Mouse (Mus musculus) stomach, adult 2 months (tissue): Measurements from ENCODE around the gene Gng10. TPM values are rescaled to one million over a fixed set of nuclear protein-coding genes. Genes with fewer than 3 reads are reported as not detected.

ENCODE experiments used
- polyA plus RNA-seq: library from polyadenylated mRNA; depleted of rRNA; stranded (reverse); fragments of >200 nt; gene quantifications from 2 replicates; pipeline ENCODE4 v1.2.3, GENCODE M21; 2012; rRNA removed

The Gng10 gene
- polyA plus RNA-seq, result 10.4 and 11.7 TPM in 2 replicates

DNA sequence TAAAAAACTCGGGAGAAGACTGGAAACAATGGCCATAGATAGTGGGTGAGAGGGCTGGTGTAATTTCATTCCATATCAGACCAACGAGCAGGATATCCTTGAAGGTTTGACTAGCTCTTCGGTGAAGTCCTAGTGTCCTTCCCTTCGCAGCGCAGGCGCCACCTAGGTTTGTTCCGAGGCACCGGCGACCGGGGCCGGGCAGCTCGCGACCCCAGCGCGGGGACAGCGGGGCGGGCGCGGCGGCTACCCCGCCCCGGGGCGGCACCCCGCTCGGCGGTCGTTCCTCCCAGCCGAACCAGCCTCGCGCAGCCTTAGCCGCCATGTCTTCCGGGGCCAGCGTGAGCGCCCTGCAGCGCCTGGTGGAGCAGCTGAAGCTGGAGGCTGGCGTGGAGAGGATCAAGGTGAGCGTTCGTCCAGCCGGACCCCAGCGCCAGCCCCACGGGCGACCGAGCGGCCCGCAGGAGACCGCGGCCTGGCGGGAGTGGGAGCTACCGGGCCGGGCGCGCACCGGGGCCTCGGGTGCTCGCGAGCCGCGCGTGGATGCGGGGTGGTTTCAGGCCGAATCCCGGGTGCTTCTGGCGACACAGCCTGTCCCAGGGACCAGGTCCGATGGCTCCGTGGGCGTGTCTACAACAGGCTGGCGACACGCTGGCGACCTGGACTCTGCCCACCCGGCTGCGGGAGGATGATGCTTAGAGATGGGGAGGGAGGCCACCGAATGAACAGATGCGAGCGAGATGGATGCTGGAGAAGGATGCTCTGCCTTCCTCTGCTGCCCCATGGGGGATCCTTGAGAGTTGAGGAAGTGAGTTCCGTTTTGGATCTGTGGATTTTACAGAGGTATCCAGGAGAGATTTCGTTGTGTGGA, at the start of gene Gng10:
Gene Gng10, plus strand, starts transcription at position 171 of the 868 bp plus-strand sequence.

DNA sequence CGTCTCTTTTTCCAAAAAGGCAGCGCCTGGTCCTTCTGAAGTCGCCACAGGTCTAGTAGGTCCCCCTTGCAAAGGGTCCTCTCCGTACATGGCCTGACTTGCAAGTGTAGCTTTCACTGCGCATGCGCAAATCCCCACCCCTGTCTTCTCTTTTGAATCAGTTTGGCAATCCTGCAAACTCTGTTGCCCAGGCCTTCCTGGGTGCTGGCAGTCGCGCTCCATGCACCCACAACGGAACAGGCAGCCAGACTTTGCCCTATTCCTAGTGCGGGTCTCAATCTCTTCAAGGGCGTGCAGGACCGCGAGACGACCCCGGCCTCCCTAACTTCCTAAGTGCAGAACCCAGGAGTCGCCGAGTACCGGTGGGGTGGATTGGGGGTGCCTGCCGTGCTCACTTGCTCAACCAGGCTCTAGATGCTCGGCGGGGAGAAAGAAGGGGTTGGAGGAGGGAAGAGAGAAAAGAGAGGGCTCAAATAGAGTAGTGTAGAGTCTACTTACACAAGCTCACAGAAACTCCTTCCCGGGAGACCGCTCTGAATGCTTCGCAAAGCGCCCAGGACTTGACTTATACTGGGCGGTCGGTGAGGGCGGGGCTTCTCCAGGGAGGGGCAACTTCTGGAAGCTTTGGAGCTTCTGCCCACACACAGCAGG, 48.2 kb upstream of the Gng10 start, which contains the start of gene Ptgr1:
Gene Ptgr1, minus strand, starts transcription at position 580 of the 651 bp plus-strand sequence.

DNA sequence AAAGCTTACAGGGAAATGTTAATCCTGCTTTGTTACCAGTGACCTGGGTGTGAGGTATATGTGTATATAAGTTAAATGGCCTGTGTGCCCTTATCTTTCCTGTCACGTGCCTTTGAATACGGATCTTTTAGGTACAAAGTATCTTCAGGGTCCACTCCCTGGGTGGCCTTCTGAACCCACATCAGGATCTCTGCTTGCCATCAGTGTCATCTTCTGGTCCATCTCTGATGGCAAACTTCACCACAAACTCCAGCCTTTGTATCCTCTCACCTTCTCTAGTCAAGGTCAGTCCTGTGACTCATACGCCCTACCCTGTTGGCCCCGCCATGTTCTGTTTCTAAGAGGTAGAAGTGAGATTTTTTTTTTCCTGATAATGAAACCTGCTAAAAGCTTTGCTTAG, 40.1 kb upstream of the Gng10 start, which contains the start of gene Dnajc25:
Gene Dnajc25, plus strand, starts transcription at position 301 of the 400 bp plus-strand sequence.

DNA sequence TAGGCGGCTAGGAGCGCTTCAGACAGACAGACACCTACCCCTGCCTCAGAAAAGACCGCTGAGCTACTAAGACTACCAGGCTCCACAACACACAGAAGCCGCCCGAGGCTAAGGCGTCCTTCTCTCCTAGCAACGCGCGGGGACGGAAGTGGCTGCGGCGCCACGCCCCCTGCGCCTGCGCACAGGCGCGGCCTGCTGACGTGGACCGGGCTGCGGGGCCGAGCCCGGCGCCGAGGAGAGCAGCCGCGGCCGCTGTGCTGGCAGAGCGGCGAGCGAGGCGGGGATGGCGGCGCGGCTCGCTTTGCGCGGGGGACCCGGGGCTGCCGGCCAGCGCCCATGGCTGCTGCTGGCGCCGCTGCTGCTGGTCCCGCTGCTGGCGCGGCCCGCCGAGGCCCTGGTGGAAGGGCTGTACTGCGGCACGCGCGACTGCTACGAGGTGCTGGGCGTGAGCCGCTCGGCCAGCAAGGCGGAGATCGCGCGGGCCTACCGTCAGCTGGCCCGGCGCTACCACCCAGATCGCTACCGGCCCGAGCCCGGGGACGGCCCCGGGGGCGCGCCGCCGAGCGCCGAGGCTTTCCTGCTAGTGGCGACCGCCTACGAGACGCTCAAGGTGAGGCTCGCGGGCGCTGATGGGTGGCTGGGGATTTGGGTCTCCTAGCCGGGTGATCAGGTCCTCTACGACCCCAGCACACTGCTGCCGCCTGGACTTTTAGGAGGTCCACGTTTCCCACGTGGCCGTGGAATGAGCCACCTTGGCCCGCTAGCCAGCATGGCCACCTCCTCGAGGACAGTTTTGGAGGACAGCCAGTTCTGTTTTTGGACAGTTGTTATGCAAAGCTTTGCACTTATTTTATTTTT, 31.7 kb upstream of the Gng10 start, which contains the start of gene Gm20503:
Gene Gm20503, plus strand, starts transcription at position 263 of the 858 bp plus-strand sequence.

Other genes with a start within 250 kb of the Gng10 start
- gene Olfr267, start 247.4 kb upstream of the Gng10 start, polyA plus RNA-seq, result 0.02 TPM in 1 of 2 replicates, not detected in the other
- 9.3 and 14.7 TPM in 2 replicates for gene Ecpas, start 122.3 kb upstream of the Gng10 start, polyA plus RNA-seq
- gene Zkscan16, start 91.5 kb upstream of the Gng10 start, polyA plus RNA-seq, result 0.03 TPM in 1 of 2 replicates, not detected in the other
- 39.4 and 50.1 TPM in 2 replicates for gene Ptgr1, start 48.0 kb upstream of the Gng10 start, polyA plus RNA-seq
- gene Dnajc25, start 40.0 kb upstream of the Gng10 start, polyA plus RNA-seq, result 1.3 and 2.0 TPM in 2 replicates
- 0.50 and 1.7 TPM in 2 replicates for gene Gm20503, start 31.9 kb upstream of the Gng10 start, polyA plus RNA-seq
- 0.03 TPM in 2 replicates for gene AI481877, start 103.9 kb downstream of the Gng10 start, polyA plus RNA-seq
- gene Ugcg, start 154.2 kb downstream of the Gng10 start, polyA plus RNA-seq, result 18.6 and 26.5 TPM in 2 replicates